Mouse (Mus musculus): ENCODE results near the gene Klb.

DNA sequence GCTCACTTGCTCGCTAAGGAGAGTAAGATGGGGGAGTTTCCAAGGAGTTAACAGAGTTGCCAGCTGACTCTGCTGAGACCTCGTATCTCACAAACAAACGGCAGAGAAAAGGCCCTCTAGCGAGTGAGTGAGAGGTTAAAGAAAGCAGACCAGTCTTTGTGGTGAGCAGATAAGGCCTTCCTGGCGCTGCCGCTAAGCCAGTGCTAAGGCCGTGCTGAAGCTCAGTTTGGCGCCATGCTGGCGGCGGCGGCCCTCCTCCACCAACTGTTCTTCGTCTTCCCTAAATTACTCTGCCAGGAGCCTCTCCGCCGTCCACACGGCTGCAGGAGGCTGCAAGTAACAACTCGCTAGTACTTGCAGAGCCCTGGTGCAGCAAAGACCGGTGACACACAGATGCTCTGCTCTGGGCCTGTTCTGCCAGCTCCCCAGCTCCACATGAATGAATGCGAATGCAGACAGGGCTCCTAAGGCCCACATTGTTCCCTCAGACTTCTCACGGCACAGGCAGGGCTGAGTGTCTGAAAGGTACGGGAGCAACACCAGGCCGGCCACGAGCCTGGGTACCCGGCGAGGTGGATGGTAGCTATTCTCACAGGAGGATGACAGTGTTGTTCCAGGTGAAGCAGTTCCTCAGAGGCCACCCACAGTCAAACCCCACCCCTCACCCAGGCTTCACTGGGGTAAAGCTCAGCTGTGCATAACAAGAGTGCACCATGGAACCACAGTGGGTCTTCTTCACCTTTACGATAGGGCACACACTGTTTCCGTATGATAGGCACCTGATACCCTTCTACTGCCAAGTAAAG lies 67.7 kb downstream of the Klb start:
- no peak for TF ChIP-seq CTCF (IDR thresholded peaks at IDR 0.05; ENCODE audit: low read depth, low read length)
- TF ChIP-seq GATA1 (IDR thresholded peaks at IDR 0.05; ENCODE audit: borderline replicate concordance, low read length) = no peak
- TF ChIP-seq TAL1 (conservative IDR thresholded peaks at IDR 0.05; ENCODE audit: low read depth, low read length) = no peak
- TF ChIP-seq POLR2AphosphoS5 (IDR thresholded peaks at IDR 0.05; ENCODE audit: insufficient replicate concordance, low read depth, low read length) = no peak
- TF ChIP-seq GATA2 (IDR thresholded peaks at IDR 0.05; ENCODE audit: borderline replicate concordance, low read depth, low read length) = no peak

Data from G1E (cell line).